Mouse (Mus musculus): ENCODE data around the gene Il12a.
"Not testable (repeated sequence)": the region's sequence is repeated elsewhere in the genome, so short reads cannot be mapped to it uniquely, and the experiment has no call there.

Gene Il12a

GRCm38 (mm10) chr3:68742718-68743471 lies 52.5 kb downstream of the Il12a start:
- no peak for DNase-seq (ENCODE audit: low read depth)

GRCm38 (mm10) chr3:68743472-68743732 lies 53.0 kb downstream of the Il12a start:
- no peak for DNase-seq (ENCODE audit: low read depth)

GRCm38 (mm10) chr3:68744162-68744561 lies 53.7 kb downstream of the Il12a start:
- peak; percentile 60 for DNase-seq (ENCODE audit: low read depth)

- DNase-seq (ENCODE audit: low read depth) = no peak
These were observed 54.6 kb downstream of the Il12a start for GRCm38 (mm10) chr3:68745033-68745432.

GRCm38 (mm10) chr3:68746282-68746681 lies 55.8 kb downstream of the Il12a start:
- DNase-seq (ENCODE audit: low read depth) = not testable (repeated sequence)
